Mouse (Mus musculus): ENCODE results near the gene Engase.

DNA sequence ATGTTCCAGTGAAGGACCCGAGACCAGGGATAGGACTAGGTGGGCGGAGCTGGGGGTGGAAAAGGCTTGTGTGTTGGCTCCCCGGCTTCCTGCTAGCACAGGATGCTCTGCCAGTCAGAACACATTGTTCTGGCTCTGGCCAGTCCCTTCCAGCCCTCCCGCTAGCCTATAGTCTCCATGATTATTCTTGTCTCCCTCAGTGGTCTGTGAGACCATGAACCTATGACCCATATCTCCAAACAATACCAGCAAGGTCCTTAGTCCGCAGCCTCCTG lies 27.5 kb downstream of the Engase start:
- TF ChIP-seq CTCF (IDR thresholded peaks at IDR 0.05; ENCODE audit: extremely low read depth, insufficient read length, insufficient replicate concordance, low read depth, low read length), result no peak
- TF ChIP-seq POLR2A (IDR thresholded peaks at IDR 0.05; ENCODE audit: low read depth, low read length), result no peak

Measured in small intestine, adult 2 months (tissue).